Mouse (Mus musculus) cortical plate, adult 2 months (tissue): ENCODE data around the gene Gm9999.

Experiments
- CTCF ChIP-seq: fragments of 200-500 bp; IDR thresholded peaks from 2 replicates; pipeline ENCODE4 v1.5.1; 2011; ENCODE audit warnings: mild to moderate bottlenecking, control low read depth, low read length; ENCODE audit not compliant: insufficient read depth; ENCODE audit errors: extremely low read depth
- POLR2A ChIP-seq: fragments of 200-500 bp; IDR thresholded peaks from 2 replicates; pipeline ENCODE4 v1.6.1; 2011; ENCODE audit warnings: mild to moderate bottlenecking, low read length, control low read depth; ENCODE audit not compliant: insufficient read depth; ENCODE audit errors: extremely low read depth

DNA sequence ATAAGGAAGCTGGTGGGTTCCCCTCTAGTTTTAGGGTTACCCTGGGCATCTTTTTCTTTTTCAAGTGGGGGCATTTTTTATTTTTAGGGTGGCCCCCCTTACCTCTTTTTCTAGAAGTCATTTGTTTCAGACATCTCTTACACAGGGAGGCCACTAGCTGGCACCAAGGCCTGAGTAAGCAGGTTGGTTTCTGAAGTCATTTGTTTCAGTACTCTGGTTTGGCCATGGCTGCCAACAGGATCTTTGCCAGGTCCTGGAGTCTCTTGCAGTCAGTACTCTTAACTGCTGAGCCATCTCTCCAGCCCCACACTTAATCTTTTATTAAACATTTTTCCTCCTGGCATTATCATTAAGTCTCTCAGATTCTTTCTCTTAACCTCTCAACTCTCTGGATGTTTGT, 21.2 kb upstream of the Gm9999 start:
- TF ChIP-seq CTCF, result no peak
- TF ChIP-seq POLR2A, result no peak
